In genomic region chr11:99068455-99068854, GRCm38 (mm10) we compare ENCODE assay signal across 23 mouse cellular contexts. TPM values are rescaled to one million over a fixed set of nuclear protein-coding genes. Genes with fewer than 3 reads are reported as not detected.
DNase-seq lines count a peak whose midpoint lies in the region; ATAC-seq and TF ChIP-seq lines count a peak whose summit lies in the region.
"Had no signal": no experiment of that assay in that cellular context is flagged by ENCODE, and none has a peak within 500 bp of the region (broad histone marks: within the 10 kb centered on the region; RNA-seq: fewer than 3 reads in every experiment).

No protein-coding gene starts in this region.

- no peaks in the 10 kb centered on the region; a peak in 2 of 4 replicates for H3K27me3 ChIP-seq in MEL (ENCODE audit: control insufficient read depth in 1 of 2, insufficient read depth in 2 of 2, low read length in 2 of 2)
- H3K27me3 ChIP-seq in embryonic facial prominence, embryonic 10.5 days (replicated peaks; ENCODE audit: low read depth, poor library complexity, severe bottlenecking) = no peaks in the 10 kb centered on the region
- H3K27me3 ChIP-seq in limb, embryonic 12.5 days = no peaks in the 10 kb centered on the region
- no peaks in the 10 kb centered on the region for H3K27me3 ChIP-seq in midbrain, postnatal 0 days (ENCODE audit: insufficient read depth, low read length)
- H3K27me3 ChIP-seq: embryonic facial prominence, embryonic 13.5 days; forebrain, embryonic 13.5 days; Patski had no signal

- WGBS in embryonic facial prominence, embryonic 10.5 days = 82% methylated on average over 5 of the region's 5 CpGs
- 92% methylated on average over 5 of the region's 5 CpGs for WGBS in limb, embryonic 12.5 days
- 83% methylated on average over 5 of the region's 5 CpGs for WGBS in midbrain, postnatal 0 days

- ATAC-seq in limb, embryonic 12.5 days (ENCODE audit: insufficient number of reproducible peaks, insufficient read depth, low FRiP score, low TSS enrichment, low read depth) = no peak
- ATAC-seq in monocyte, adult 5-6 weeks (replicated peaks; ENCODE audit: insufficient number of reproducible peaks, low FRiP score, low TSS enrichment, poor library complexity, severe bottlenecking) = peak; percentile 86
- ATAC-seq in midbrain, postnatal 0 days (ENCODE audit: low FRiP score) = no peak
- ATAC-seq: activated CD4-positive, CD25-positive, alpha-beta regulatory T cell, adult 4 months; forebrain, embryonic 13.5 days; hindbrain, postnatal 0 days; Patski had no signal

- no peak for TF ChIP-seq RAD21 in MEL (IDR thresholded peaks at IDR 0.05; ENCODE audit: low read depth, low read length)

- H3K27ac ChIP-seq in MEL (ENCODE audit: control insufficient read depth, low read depth, low read length) = no peak overlapping the region
- H3K27ac ChIP-seq in embryonic facial prominence, embryonic 10.5 days (replicated peaks) = peak overlapping the region; percentile 52
- peak overlapping the region; percentile 50 for H3K27ac ChIP-seq in limb, embryonic 12.5 days
- no peak overlapping the region for H3K27ac ChIP-seq in left cerebral cortex, adult 2 months
- no peak overlapping the region for H3K27ac ChIP-seq in midbrain, postnatal 0 days (ENCODE audit: low read depth, low read length)
- H3K27ac ChIP-seq: embryonic facial prominence, embryonic 13.5 days; forebrain, embryonic 13.5 days; gastrocnemius, adult 2 months; heart, embryonic 10.5 days; hindbrain, embryonic 13.5 days; hindbrain, postnatal 0 days had no signal

- TF ChIP-seq EP300 in MEL (IDR thresholded peaks at IDR 0.05; ENCODE audit: low read depth in 1 of 2, low read length in 2 of 2) = peak; percentile 18 to 38; a peak in 1 of 4 replicates

- H3K79me2 ChIP-seq in MEL (ENCODE audit: control insufficient read depth, insufficient read depth, low read length, poor library complexity) = no peaks in the 10 kb centered on the region

- H3K9me3 ChIP-seq in MEL (replicated peaks; ENCODE audit: insufficient read depth, low read length) = no peaks in the 10 kb centered on the region
- H3K9me3 ChIP-seq in embryonic facial prominence, embryonic 10.5 days = no peaks in the 10 kb centered on the region
- H3K9me3 ChIP-seq in limb, embryonic 12.5 days = no peaks in the 10 kb centered on the region
- no peaks in the 10 kb centered on the region for H3K9me3 ChIP-seq in midbrain, postnatal 0 days (ENCODE audit: low read length)
- H3K9me3 ChIP-seq: embryonic facial prominence, embryonic 13.5 days; forebrain, embryonic 13.5 days; G1E; heart, embryonic 10.5 days; hindbrain, embryonic 13.5 days had no signal

- H3K4me2 ChIP-seq in limb, embryonic 12.5 days = no peak overlapping the region
- no peak overlapping the region for H3K4me2 ChIP-seq in midbrain, postnatal 0 days (ENCODE audit: low read depth, low read length, poor library complexity, severe bottlenecking)
- H3K4me2 ChIP-seq: embryonic facial prominence, embryonic 13.5 days; forebrain, embryonic 13.5 days; hindbrain, embryonic 13.5 days had no signal

- intact Hi-C loops in left cerebral cortex, adult 2 months (cut with DNase I) = loop anchor here (5.0 kb wide), 1 partner anchor 39 kb away; no protein-coding TSS in a partner anchor

- no peak for TF ChIP-seq CTCF in MEL (IDR thresholded peaks at IDR 0.05 in 2 of 3, conservative IDR thresholded peaks at IDR 0.05 in 1 of 3; ENCODE audit: control insufficient read depth in 1 of 3, insufficient read depth in 1 of 3, low read depth in 2 of 3, low read length in 3 of 3, poor library complexity in 1 of 3, severe bottlenecking in 1 of 3)
- no peak for TF ChIP-seq CTCF in left cerebral cortex, adult 2 months (IDR thresholded peaks at IDR 0.05)
- no peak for TF ChIP-seq CTCF in midbrain, postnatal 0 days (IDR thresholded peaks at IDR 0.05)

- H3K4me3 ChIP-seq in MEL (ENCODE audit: control insufficient read depth in 1 of 2, insufficient read depth in 1 of 2, low read depth in 2 of 2, low read length in 2 of 2) = no peak overlapping the region
- H3K4me3 ChIP-seq in embryonic facial prominence, embryonic 10.5 days = no peak overlapping the region
- no peak overlapping the region for H3K4me3 ChIP-seq in limb, embryonic 12.5 days (replicated peaks)
- H3K4me3 ChIP-seq in left cerebral cortex, adult 2 months = no peak overlapping the region
- no peak overlapping the region for H3K4me3 ChIP-seq in midbrain, postnatal 0 days (ENCODE audit: low read depth, low read length)
- H3K4me3 ChIP-seq: embryonic facial prominence, embryonic 13.5 days; forebrain, embryonic 13.5 days; gastrocnemius, adult 2 months; heart, embryonic 10.5 days; hindbrain, embryonic 13.5 days had no signal

- H3K9ac ChIP-seq in MEL (ENCODE audit: control insufficient read depth, low read depth, low read length, poor library complexity, severe bottlenecking) = no peak overlapping the region
- H3K9ac ChIP-seq in limb, embryonic 12.5 days (replicated peaks) = no peak overlapping the region
- no peak overlapping the region for H3K9ac ChIP-seq in midbrain, postnatal 0 days (replicated peaks; ENCODE audit: low read length, poor library complexity, severe bottlenecking)
- H3K9ac ChIP-seq: embryonic facial prominence, embryonic 13.5 days; forebrain, embryonic 13.5 days; hindbrain, embryonic 13.5 days had no signal

- H3K36me3 ChIP-seq in MEL (ENCODE audit: control insufficient read depth in 1 of 2, insufficient read depth in 2 of 2, low read length in 2 of 2) = peaks cover 0 to 7% of the 10 kb centered on the region in 2 experiments; a peak in 1 of 4 replicates
- no peaks in the 10 kb centered on the region for H3K36me3 ChIP-seq in embryonic facial prominence, embryonic 10.5 days (replicated peaks)
- H3K36me3 ChIP-seq in limb, embryonic 12.5 days = no peaks in the 10 kb centered on the region
- no peaks in the 10 kb centered on the region for H3K36me3 ChIP-seq in midbrain, postnatal 0 days (ENCODE audit: insufficient read depth, low read length)
- H3K36me3 ChIP-seq: embryonic facial prominence, embryonic 13.5 days; G1E; heart, embryonic 10.5 days; hindbrain, embryonic 13.5 days had no signal

- peak; percentile 95 for DNase-seq in MEL (ENCODE audit: low read depth, low spot score)
- DNase-seq in embryonic facial prominence, embryonic 10.5 days (ENCODE audit: low spot score) = no peak
- DNase-seq in left cerebral cortex, adult 2 months (ENCODE audit: extremely low spot score in 1 of 2, low spot score in 2 of 2) = no peak
- no peak for DNase-seq in midbrain, postnatal 0 days (ENCODE audit: low spot score)
- DNase-seq in cerebellum, adult 11 months = no peak
- DNase-seq: adrenal gland, postnatal 14 days; cerebellum, adult 8-10 months; cerebellum, postnatal 14 days; gastrocnemius, adult 2 months; gastrocnemius, postnatal 25 days; heart, adult 18-20 months; heart, postnatal 10 days; heart, postnatal 4 days had no signal

- peak in 1 of 2 experiments; percentile 71; a peak in 3 of 4 replicates for TF ChIP-seq POLR2A in MEL (IDR thresholded peaks at IDR 0.05; ENCODE audit: control insufficient read depth in 1 of 2, insufficient read depth in 1 of 2, low read depth in 1 of 2, low read length in 2 of 2, poor library complexity in 1 of 2)

- peaks cover 2 to 22% of the 10 kb centered on the region in 2 experiments; a peak in 3 of 4 replicates for H3K4me1 ChIP-seq in MEL (ENCODE audit: control insufficient read depth in 1 of 2, insufficient read depth in 2 of 2, low read length in 2 of 2)
- peaks cover 68% of the 10 kb centered on the region for H3K4me1 ChIP-seq in embryonic facial prominence, embryonic 10.5 days
- peaks cover 57% of the 10 kb centered on the region for H3K4me1 ChIP-seq in limb, embryonic 12.5 days (replicated peaks)
- H3K4me1 ChIP-seq in midbrain, postnatal 0 days (ENCODE audit: insufficient read depth, low read length) = no peaks in the 10 kb centered on the region

TF ChIP-seq in MEL, 35 proteins besides CTCF, POLR2A, EP300 and RAD21 (continues in another document):
- TF ChIP-seq ETS1 (IDR thresholded peaks at IDR 0.05; ENCODE audit: low read depth, low read length) (no peak), KAT2A (conservative IDR thresholded peaks at IDR 0.05; ENCODE audit: low read depth, low read length) (no peak), TBP (IDR thresholded peaks at IDR 0.05; ENCODE audit: low read depth, low read length) (peak; percentile 83)

RNA-seq across cellular contexts. Expression of gene Tns4, which starts 20.7 kb away (rescaled TPM):
- not detected in 2 replicates for total RNA-seq in MEL (2012; rRNA removed)
- polyA plus RNA-seq in MEL (2012; ENCODE audit: insufficient read depth in 1 of 2, insufficient read length in 2 of 2, low read depth in 1 of 2, low replicate concordance in 2 of 2, missing spikeins in 1 of 2) = under 1 TPM in 1 of 2 experiments, not detected in 1; 0.03 TPM
- 0.96 and 1.0 TPM in 2 replicates for polyA plus RNA-seq in embryonic facial prominence, embryonic 10.5 days (2016; fragmentation: Nextera tagmentation; extraction: Ambion mirVana)
- 0.65 and 0.73 TPM in 2 replicates for polyA plus RNA-seq in limb, embryonic 12.5 days (2016; fragmentation: Nextera tagmentation; extraction: Ambion mirVana)
- total RNA-seq in monocyte, adult 5-6 weeks (2017) = 4.1 to 6.4 TPM (median 4.2 TPM) in 3 replicates
- 1 to 10 TPM in 1 of 2 experiments, under 1 TPM in 1; 0.19 to 1.1 TPM for total RNA-seq in left cerebral cortex, adult 2 months (2021)
- 0.38 TPM in 2 replicates for total RNA-seq in midbrain, postnatal 0 days (2014; rRNA removed)
- polyA plus RNA-seq in midbrain, postnatal 0 days (2015; fragmentation: Nextera tagmentation; extraction: Ambion mirVana) = 0.17 and 0.26 TPM in 2 replicates
- polyA plus RNA-seq: activated CD4-positive, CD25-positive, alpha-beta regulatory T cell, adult 4 months; forebrain, embryonic 13.5 days; Patski had no signal

RNA-seq across cellular contexts. Expression of gene Igfbp4, which starts 27.4 kb away (rescaled TPM):
- total RNA-seq in MEL (2012; rRNA removed) = 89.8 and 94.4 TPM in 2 replicates
- 100 to 1,000 TPM in 1 of 2 experiments, not detected in 1; 221 TPM for polyA plus RNA-seq in MEL (2012; ENCODE audit: insufficient read depth in 1 of 2, insufficient read length in 2 of 2, low read depth in 1 of 2, low replicate concordance in 2 of 2, missing spikeins in 1 of 2)
- polyA plus RNA-seq in embryonic facial prominence, embryonic 10.5 days (2016; fragmentation: Nextera tagmentation; extraction: Ambion mirVana) = 658 and 684 TPM in 2 replicates
- polyA plus RNA-seq in limb, embryonic 12.5 days (2016; fragmentation: Nextera tagmentation; extraction: Ambion mirVana) = 1,037 and 1,115 TPM in 2 replicates
- total RNA-seq in monocyte, adult 5-6 weeks (2017) = 0.43 to 5.5 TPM (median 1.2 TPM) in 3 replicates
- 10 to 100 TPM; 82.8 to 88.7 TPM for total RNA-seq in left cerebral cortex, adult 2 months (2021)
- total RNA-seq in midbrain, postnatal 0 days (2014; rRNA removed) = 78.8 and 96.7 TPM in 2 replicates
- 92.4 and 104 TPM in 2 replicates for polyA plus RNA-seq in midbrain, postnatal 0 days (2015; fragmentation: Nextera tagmentation; extraction: Ambion mirVana)

RNA-seq across cellular contexts. Expression of gene Top2a, which starts 44.5 kb away (rescaled TPM):
- 443 and 477 TPM in 2 replicates for total RNA-seq in MEL (2012; rRNA removed)
- 100 to 1,000 TPM; 395 to 643 TPM for polyA plus RNA-seq in MEL (2012; ENCODE audit: insufficient read depth in 1 of 2, insufficient read length in 2 of 2, low read depth in 1 of 2, low replicate concordance in 2 of 2, missing spikeins in 1 of 2)
- 332 and 336 TPM in 2 replicates for polyA plus RNA-seq in embryonic facial prominence, embryonic 10.5 days (2016; fragmentation: Nextera tagmentation; extraction: Ambion mirVana)
- polyA plus RNA-seq in limb, embryonic 12.5 days (2016; fragmentation: Nextera tagmentation; extraction: Ambion mirVana) = 347 and 362 TPM in 2 replicates
- 14.1 to 26.1 TPM (median 15.5 TPM) in 3 replicates for total RNA-seq in monocyte, adult 5-6 weeks (2017)
- total RNA-seq in left cerebral cortex, adult 2 months (2021) = 1 to 10 TPM in 1 of 2 experiments, under 1 TPM in 1; 0.66 to 1.0 TPM
- total RNA-seq in midbrain, postnatal 0 days (2014; rRNA removed) = 13.9 and 21.1 TPM in 2 replicates
- polyA plus RNA-seq in midbrain, postnatal 0 days (2015; fragmentation: Nextera tagmentation; extraction: Ambion mirVana) = 7.4 and 10.0 TPM in 2 replicates

Comparison
In these comparisons a context has a peak if more than half of its experiments do, and no peak if none do; other contexts are left out.
1. H3K27ac ChIP-seq: peak in embryonic facial prominence, embryonic 10.5 days (single experiment) and limb, embryonic 12.5 days (single experiment); none in MEL (single experiment), left cerebral cortex, adult 2 months (single experiment) and midbrain, postnatal 0 days (single experiment).
2. RNA of gene Igfbp4, which starts 27.4 kb away (total RNA-seq): 89.8 to 94.4 TPM in MEL, 82.8 to 88.7 TPM in left cerebral cortex, adult 2 months and 78.8 to 96.7 TPM in midbrain, postnatal 0 days; 0.43 to 5.5 TPM in monocyte, adult 5-6 weeks; every median in the first group is over 10 times any median in the second.
3. RNA of gene Top2a, which starts 44.5 kb away (total RNA-seq): 443 to 477 TPM in MEL; 13.9 to 21.1 TPM in midbrain, postnatal 0 days, 14.1 to 26.1 TPM in monocyte, adult 5-6 weeks and 0.66 to 1.0 TPM in left cerebral cortex, adult 2 months; every median in the first group is over 10 times any median in the second.